Mouse (Mus musculus): ENCODE data around the gene Gm5798.
"Not testable (repeated sequence)": the region's sequence is repeated elsewhere in the genome, so short reads cannot be mapped to it uniquely, and the experiment has no call there.

The Gm5798 gene

GRCm38 (mm10) chr14:41348309-41348708 lies at the start of gene Gm5798:
Gm5798 (plus strand) TSS chr14:41348609.
- DNase-seq (ENCODE audit: low spot score) = not testable (repeated sequence)

- DNase-seq (ENCODE audit: low spot score) = not testable (repeated sequence)
Measured at GRCm38 (mm10) chr14:41386279-41386678, 37.9 kb downstream of the Gm5798 start, which contains the start of gene Gm7945. Gm7945 (minus strand) TSS chr14:41386379.

All from urinary bladder, postnatal 14 days (tissue).